Mouse (Mus musculus): ENCODE data around the gene Ccdc155.
"Not testable (repeated sequence)": the region's sequence is repeated elsewhere in the genome, so short reads cannot be mapped to it uniquely, and the experiment has no call there.

The Ccdc155 gene

GRCm38 (mm10) chr7:45163735-45164490, 40.8 kb downstream of the Ccdc155 start, which contains the start of gene Slc17a7:
TSS of gene Slc17a7 (plus strand) at chr7:45163949.
- no peak for DNase-seq (ENCODE audit: low read depth, low spot score)

GRCm38 (mm10) chr7:45162996-45163615, 41.6 kb downstream of the Ccdc155 start:
- no peak for DNase-seq (ENCODE audit: low read depth, low spot score)

GRCm38 (mm10) chr7:45162551-45162950, 42.1 kb downstream of the Ccdc155 start:
- DNase-seq (ENCODE audit: low read depth, low spot score): no peak

- DNase-seq (ENCODE audit: low read depth, low spot score): peak; percentile 88
Measured at GRCm38 (mm10) chr7:45161612-45162473, 42.8 kb downstream of the Ccdc155 start.

- no peak for DNase-seq (ENCODE audit: low read depth, low spot score)
Measured at GRCm38 (mm10) chr7:45160866-45161265, 43.8 kb downstream of the Ccdc155 start.

- DNase-seq (ENCODE audit: low read depth, low spot score): no peak
Measured at GRCm38 (mm10) chr7:45160316-45160800, 44.3 kb downstream of the Ccdc155 start.

GRCm38 (mm10) chr7:45158991-45159390, 45.7 kb downstream of the Ccdc155 start:
- no peak for DNase-seq (ENCODE audit: low read depth, low spot score)

GRCm38 (mm10) chr7:45157459-45157858, 47.2 kb downstream of the Ccdc155 start:
- no peak for DNase-seq (ENCODE audit: low read depth, low spot score)

- DNase-seq (ENCODE audit: low read depth, low spot score): no peak
Measured at GRCm38 (mm10) chr7:45156206-45156605, 48.5 kb downstream of the Ccdc155 start.

GRCm38 (mm10) chr7:45155590-45155989, 49.1 kb downstream of the Ccdc155 start:
- DNase-seq (ENCODE audit: low read depth, low spot score): no peak

- DNase-seq (ENCODE audit: low read depth, low spot score): peak; percentile 54
Measured at GRCm38 (mm10) chr7:45154993-45155514, 49.6 kb downstream of the Ccdc155 start.

- peak; percentile 95 for DNase-seq (ENCODE audit: low read depth, low spot score)
Measured at GRCm38 (mm10) chr7:45154096-45154992, 50.3 kb downstream of the Ccdc155 start, which contains the start of the genes Pih1d1 and Aldh16a1. TSS of gene Pih1d1 (plus strand) at chr7:45154303. TSS of gene Aldh16a1 (minus strand) at chr7:45154584.

- DNase-seq (ENCODE audit: low read depth, low spot score): no peak
Measured at GRCm38 (mm10) chr7:45153586-45153985, 51.1 kb downstream of the Ccdc155 start.

GRCm38 (mm10) chr7:45153052-45153451, 51.6 kb downstream of the Ccdc155 start:
- not testable (repeated sequence) for DNase-seq (ENCODE audit: low read depth, low spot score)

GRCm38 (mm10) chr7:45151303-45151702, 53.4 kb downstream of the Ccdc155 start:
- no peak for DNase-seq (ENCODE audit: low read depth, low spot score)

GRCm38 (mm10) chr7:45150321-45150720, 54.4 kb downstream of the Ccdc155 start:
- no peak for DNase-seq (ENCODE audit: low read depth, low spot score)

GRCm38 (mm10) chr7:45149545-45149944, 55.1 kb downstream of the Ccdc155 start:
- no peak for DNase-seq (ENCODE audit: low read depth, low spot score)

- no peak for DNase-seq (ENCODE audit: low read depth, low spot score)
Measured at GRCm38 (mm10) chr7:45148534-45149098, 56.1 kb downstream of the Ccdc155 start.

GRCm38 (mm10) chr7:45147899-45148298, 56.8 kb downstream of the Ccdc155 start:
- no peak for DNase-seq (ENCODE audit: low read depth, low spot score)

GRCm38 (mm10) chr7:45147267-45147666, 57.4 kb downstream of the Ccdc155 start:
- no peak for DNase-seq (ENCODE audit: low read depth, low spot score)
